Comparison of ENCODE assay signal across 25 mouse cellular contexts in genomic region chr5:84565311-84565946, GRCm38 (mm10).
DNase-seq lines count a peak whose midpoint lies in the region; ATAC-seq lines count a peak whose summit lies in the region.
"Had no signal": no experiment of that assay in that cellular context is flagged by ENCODE, and none has a peak within 500 bp of the region (broad histone marks: within the 10 kb centered on the region; RNA-seq: fewer than 3 reads in every experiment).

No protein-coding gene starts in this region.

- H3K9me3 ChIP-seq in forebrain, embryonic 14.5 days (replicated peaks; ENCODE audit: control insufficient read depth, low read length) = peaks cover 4% of the 10 kb centered on the region; the same call in 1 of the 2 replicates
- H3K9me3 ChIP-seq in forebrain, embryonic 12.5 days = no peaks in the 10 kb centered on the region
- H3K9me3 ChIP-seq in forebrain, embryonic 16.5 days (ENCODE audit: control insufficient read depth, low read length) = no peaks in the 10 kb centered on the region; the same call in 1 of the 2 replicates
- no peaks in the 10 kb centered on the region for H3K9me3 ChIP-seq in forebrain, embryonic 13.5 days (replicated peaks)
- no peaks in the 10 kb centered on the region for H3K9me3 ChIP-seq in midbrain, embryonic 14.5 days (ENCODE audit: control insufficient read depth, low read length)
- H3K9me3 ChIP-seq in midbrain, embryonic 10.5 days (replicated peaks) = 0 out of 2 replicates have a peak, but pooled peaks cover 4% of the 10 kb centered on the region
- H3K9me3 ChIP-seq: embryonic facial prominence, embryonic 13.5 days; embryonic facial prominence, embryonic 15.5 days had no signal

- no peak overlapping the region for H3K4me2 ChIP-seq in forebrain, embryonic 14.5 days (ENCODE audit: low read length)
- H3K4me2 ChIP-seq in forebrain, embryonic 12.5 days = no peak overlapping the region
- H3K4me2 ChIP-seq in forebrain, embryonic 16.5 days (ENCODE audit: low read length) = no peak overlapping the region
- no peak overlapping the region for H3K4me2 ChIP-seq in forebrain, embryonic 13.5 days
- no peak overlapping the region for H3K4me2 ChIP-seq in midbrain, embryonic 14.5 days (ENCODE audit: low read length)
- H3K4me2 ChIP-seq: embryonic facial prominence, embryonic 13.5 days; embryonic facial prominence, embryonic 15.5 days had no signal

- ATAC-seq in forebrain, embryonic 14.5 days = no peak
- ATAC-seq in forebrain, embryonic 12.5 days (ENCODE audit: low FRiP score) = no peak
- ATAC-seq in forebrain, embryonic 16.5 days = peak; percentile 81
- no peak for ATAC-seq in forebrain, embryonic 13.5 days
- no peak for ATAC-seq in midbrain, embryonic 14.5 days (ENCODE audit: low FRiP score, low TSS enrichment)
- ATAC-seq: CD4-positive, CD25-positive, alpha-beta regulatory T cell, adult 4 months; Patski had no signal

- H3K27ac ChIP-seq in forebrain, embryonic 14.5 days (ENCODE audit: low read depth, low read length) = no peak overlapping the region
- no peak overlapping the region for H3K27ac ChIP-seq in forebrain, embryonic 12.5 days
- no peak overlapping the region for H3K27ac ChIP-seq in forebrain, embryonic 16.5 days (ENCODE audit: low read length)
- no peak overlapping the region for H3K27ac ChIP-seq in forebrain, embryonic 13.5 days
- H3K27ac ChIP-seq in midbrain, embryonic 14.5 days (replicated peaks; ENCODE audit: low read depth, low read length) = no peak overlapping the region
- no peak overlapping the region for H3K27ac ChIP-seq in midbrain, embryonic 10.5 days (replicated peaks)
- H3K27ac ChIP-seq: embryonic facial prominence, embryonic 13.5 days; embryonic facial prominence, embryonic 15.5 days had no signal

- H3K4me3 ChIP-seq in forebrain, embryonic 14.5 days (ENCODE audit: low read depth, low read length) = no peak overlapping the region
- H3K4me3 ChIP-seq in forebrain, embryonic 12.5 days (replicated peaks) = no peak overlapping the region
- H3K4me3 ChIP-seq in forebrain, embryonic 16.5 days (replicated peaks; ENCODE audit: low read length) = no peak overlapping the region
- H3K4me3 ChIP-seq in forebrain, embryonic 13.5 days = no peak overlapping the region
- H3K4me3 ChIP-seq in midbrain, embryonic 14.5 days (replicated peaks; ENCODE audit: low read depth, low read length) = no peak overlapping the region
- no peak overlapping the region for H3K4me3 ChIP-seq in midbrain, embryonic 10.5 days
- H3K4me3 ChIP-seq: embryonic facial prominence, embryonic 13.5 days; embryonic facial prominence, embryonic 15.5 days; erythroblast, embryonic 14.5 days had no signal

- peak; percentile 28 for DNase-seq in forebrain, embryonic 14.5 days (ENCODE audit: low spot score)
- DNase-seq in midbrain, embryonic 14.5 days = peak; percentile 4
- no peak for DNase-seq in midbrain, embryonic 10.5 days (ENCODE audit: low spot score)
- DNase-seq in urinary bladder, postnatal 14 days (ENCODE audit: low spot score) = no peak
- DNase-seq: adrenal gland, adult 2 months; adrenal gland, postnatal 10 days; adrenal gland, postnatal 25 days; B cell, adult 2 months; cerebellum, adult 11 months; cerebellum, adult 18-20 months; cerebellum, adult 8-10 months; cerebellum, adult 9-11 months; cerebellum, postnatal 14 days; cerebellum, postnatal 36 days; embryo, embryonic 11 days had no signal

- H3K36me3 ChIP-seq in forebrain, embryonic 14.5 days (ENCODE audit: control insufficient read depth, insufficient read depth, low read length) = no peaks in the 10 kb centered on the region
- H3K36me3 ChIP-seq in forebrain, embryonic 12.5 days (replicated peaks) = no peaks in the 10 kb centered on the region
- H3K36me3 ChIP-seq in forebrain, embryonic 16.5 days (ENCODE audit: control insufficient read depth, insufficient read depth) = no peaks in the 10 kb centered on the region
- no peaks in the 10 kb centered on the region for H3K36me3 ChIP-seq in forebrain, embryonic 13.5 days (ENCODE audit: poor library complexity, severe bottlenecking)
- no peaks in the 10 kb centered on the region for H3K36me3 ChIP-seq in midbrain, embryonic 14.5 days (ENCODE audit: control insufficient read depth, insufficient read depth, low read length)
- no peaks in the 10 kb centered on the region for H3K36me3 ChIP-seq in midbrain, embryonic 10.5 days
- H3K36me3 ChIP-seq: embryonic facial prominence, embryonic 13.5 days; embryonic facial prominence, embryonic 15.5 days; G1E had no signal

- no peaks in the 10 kb centered on the region for H3K4me1 ChIP-seq in forebrain, embryonic 14.5 days (ENCODE audit: control insufficient read depth, insufficient read depth, low read length)
- H3K4me1 ChIP-seq in forebrain, embryonic 12.5 days = no peaks in the 10 kb centered on the region
- H3K4me1 ChIP-seq in forebrain, embryonic 16.5 days (replicated peaks; ENCODE audit: control insufficient read depth, insufficient read depth, low read length) = no peaks in the 10 kb centered on the region
- no peaks in the 10 kb centered on the region for H3K4me1 ChIP-seq in forebrain, embryonic 13.5 days
- no peaks in the 10 kb centered on the region for H3K4me1 ChIP-seq in midbrain, embryonic 14.5 days (ENCODE audit: control insufficient read depth, insufficient read depth, low read length)
- H3K4me1 ChIP-seq in midbrain, embryonic 10.5 days = no peaks in the 10 kb centered on the region
- H3K4me1 ChIP-seq: embryonic facial prominence, embryonic 13.5 days; embryonic facial prominence, embryonic 15.5 days had no signal

- H3K9ac ChIP-seq in forebrain, embryonic 14.5 days (ENCODE audit: low read length) = no peak overlapping the region
- no peak overlapping the region for H3K9ac ChIP-seq in forebrain, embryonic 12.5 days
- H3K9ac ChIP-seq in forebrain, embryonic 16.5 days (replicated peaks; ENCODE audit: low read depth, low read length) = no peak overlapping the region
- no peak overlapping the region for H3K9ac ChIP-seq in forebrain, embryonic 13.5 days
- H3K9ac ChIP-seq in midbrain, embryonic 14.5 days (replicated peaks; ENCODE audit: low read length) = no peak overlapping the region
- H3K9ac ChIP-seq: embryonic facial prominence, embryonic 13.5 days; embryonic facial prominence, embryonic 15.5 days had no signal

- H3K27me3 ChIP-seq in forebrain, embryonic 14.5 days (replicated peaks; ENCODE audit: control insufficient read depth, insufficient read depth, low read length) = no peaks in the 10 kb centered on the region
- no peaks in the 10 kb centered on the region for H3K27me3 ChIP-seq in forebrain, embryonic 12.5 days
- H3K27me3 ChIP-seq in forebrain, embryonic 16.5 days (replicated peaks; ENCODE audit: control insufficient read depth, insufficient read depth, low read length) = no peaks in the 10 kb centered on the region
- H3K27me3 ChIP-seq in forebrain, embryonic 13.5 days = no peaks in the 10 kb centered on the region
- no peaks in the 10 kb centered on the region for H3K27me3 ChIP-seq in midbrain, embryonic 14.5 days (ENCODE audit: control insufficient read depth, insufficient read depth, low read length)
- H3K27me3 ChIP-seq in midbrain, embryonic 10.5 days (ENCODE audit: low read depth, poor library complexity, severe bottlenecking) = no peaks in the 10 kb centered on the region
- H3K27me3 ChIP-seq: CH12.LX; embryonic facial prominence, embryonic 13.5 days; embryonic facial prominence, embryonic 15.5 days; Patski had no signal

- WGBS in forebrain, embryonic 14.5 days = 81% methylated on average over 5 of the region's 5 CpGs
- WGBS in forebrain, embryonic 12.5 days = 74% methylated on average over 5 of the region's 5 CpGs
- WGBS in forebrain, embryonic 16.5 days = 67% methylated on average over 5 of the region's 5 CpGs
- 77% methylated on average over 5 of the region's 5 CpGs for WGBS in forebrain, embryonic 13.5 days
- 78% methylated on average over 5 of the region's 5 CpGs for WGBS in midbrain, embryonic 14.5 days
- WGBS in midbrain, embryonic 10.5 days = 87% methylated on average over 5 of the region's 5 CpGs

Comparison
In these comparisons a context has a peak if more than half of its experiments do, and no peak if none do; other contexts are left out.
1. DNase-seq: peak in forebrain, embryonic 14.5 days (single experiment) and midbrain, embryonic 14.5 days (single experiment); none in midbrain, embryonic 10.5 days (single experiment) and urinary bladder, postnatal 14 days (single experiment).